Mouse (Mus musculus): ENCODE measurements around the gene Zfp174.
"Not testable (repeated sequence)": the region's sequence is repeated elsewhere in the genome, so short reads cannot be mapped to it uniquely, and the experiment has no call there.

The Zfp174 gene

DNA sequence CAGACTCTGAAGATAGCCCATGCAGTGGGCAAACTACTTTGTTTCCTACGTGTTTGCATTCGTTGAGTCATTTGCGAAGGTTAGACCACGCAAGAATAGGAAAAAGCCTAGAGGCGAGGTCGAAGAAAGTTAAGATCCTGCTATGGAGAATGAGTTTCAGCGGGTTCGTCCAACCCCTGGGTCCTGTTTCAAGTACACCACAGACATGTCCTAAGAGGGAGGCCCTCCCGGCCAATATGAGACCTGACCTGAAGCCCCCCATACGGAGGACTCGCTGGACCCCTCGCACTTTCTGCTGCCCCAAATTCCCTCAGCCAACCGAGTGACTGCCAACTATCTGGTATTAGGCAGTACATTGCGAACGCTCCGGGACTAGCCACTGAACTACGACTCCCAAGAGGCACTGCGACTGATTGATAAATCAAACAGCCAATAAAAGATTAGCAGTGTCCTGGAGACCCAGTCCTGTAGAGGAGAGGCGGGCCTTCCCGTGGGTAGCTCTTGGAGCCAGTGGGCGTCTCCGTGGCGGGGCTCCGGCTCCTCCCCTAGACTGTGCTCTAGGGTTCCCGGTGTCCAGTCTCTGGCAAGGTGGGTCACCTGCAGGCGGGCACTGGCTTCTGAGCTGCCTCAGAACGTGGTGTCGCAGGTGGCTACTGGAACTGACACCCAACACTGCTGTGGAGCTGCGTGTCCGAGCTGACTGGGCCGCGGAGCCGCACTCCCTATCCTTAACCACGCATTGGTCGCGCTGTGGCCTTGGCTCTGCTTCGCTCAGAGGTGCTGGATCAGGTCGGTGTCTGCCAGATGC lies at the start of gene Zfp174:
Gene Zfp174 (plus strand): TSS at position 558 of the 808 bp plus-strand sequence.
- in situ Hi-C loops (cut with MboI, MseI): loop anchor here (5.0 kb wide), 1 partner anchor 60 kb away; the partner anchor contains the start of genes 1700037C18Rik and Cluap1

DNA sequence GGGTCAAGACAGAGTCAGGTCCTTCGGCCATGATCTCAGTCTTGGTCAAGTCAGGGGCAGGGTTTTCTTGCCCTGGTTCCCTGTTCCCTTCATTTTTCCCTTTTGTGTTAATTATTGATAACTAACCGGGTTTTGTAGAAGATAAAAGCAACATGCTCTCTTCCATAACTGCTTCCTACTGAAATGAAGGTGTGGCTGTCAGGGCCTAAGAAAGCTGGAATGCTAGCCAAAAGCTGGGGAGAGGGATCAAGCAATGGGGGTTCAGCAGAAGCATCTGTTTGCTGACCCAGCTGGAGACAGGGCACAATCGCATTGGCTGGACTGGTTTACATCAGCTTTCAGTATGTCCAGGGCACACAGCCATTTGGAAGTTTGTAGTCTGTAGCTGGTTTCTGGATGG lies 38.9 kb upstream of the Zfp174 start:
- in situ Hi-C loops (cut with MboI, MseI): no loop called here

DNA sequence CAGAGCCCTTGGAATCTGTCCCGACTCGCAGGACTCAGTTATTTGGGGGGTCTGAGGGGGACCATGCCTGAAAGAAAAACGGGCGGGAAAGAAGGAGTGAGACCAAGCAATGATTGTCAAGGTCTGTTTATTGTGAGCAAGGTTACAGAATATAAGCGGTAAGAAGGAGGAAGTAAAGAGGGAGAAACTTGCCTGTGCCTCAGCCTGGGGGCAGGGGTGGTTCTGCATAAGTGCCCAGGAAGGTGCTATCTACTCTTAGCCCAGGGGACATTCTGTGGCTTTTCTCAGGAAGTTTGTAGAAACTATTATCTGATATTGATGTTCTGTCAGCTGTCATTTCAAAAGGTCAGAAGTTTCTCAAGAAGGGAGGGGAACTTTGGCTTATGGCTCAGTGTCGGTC lies 32.4 kb upstream of the Zfp174 start:
- in situ Hi-C loops (cut with MboI, MseI): not testable (repeated sequence)

DNA sequence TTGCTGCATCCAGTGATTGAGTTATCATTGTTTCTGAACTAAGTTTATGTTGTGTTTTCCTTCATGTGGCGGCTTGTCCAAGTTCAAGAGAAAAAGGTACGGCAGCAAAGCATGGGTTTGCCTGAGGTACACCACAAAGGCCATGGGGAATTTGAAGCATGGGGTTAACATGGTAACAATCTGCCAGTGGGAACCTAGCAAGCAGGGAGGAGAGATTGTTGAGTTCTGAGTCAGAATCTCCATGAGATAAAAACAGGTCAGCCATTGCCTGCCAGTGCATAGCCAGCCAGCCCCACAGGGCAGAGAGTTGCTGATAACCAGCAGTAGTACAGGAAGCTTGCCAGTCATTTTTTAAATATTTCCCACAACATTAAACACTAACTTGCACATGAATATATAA lies 26.9 kb upstream of the Zfp174 start:
- in situ Hi-C loops (cut with MboI, MseI): no loop called here

DNA sequence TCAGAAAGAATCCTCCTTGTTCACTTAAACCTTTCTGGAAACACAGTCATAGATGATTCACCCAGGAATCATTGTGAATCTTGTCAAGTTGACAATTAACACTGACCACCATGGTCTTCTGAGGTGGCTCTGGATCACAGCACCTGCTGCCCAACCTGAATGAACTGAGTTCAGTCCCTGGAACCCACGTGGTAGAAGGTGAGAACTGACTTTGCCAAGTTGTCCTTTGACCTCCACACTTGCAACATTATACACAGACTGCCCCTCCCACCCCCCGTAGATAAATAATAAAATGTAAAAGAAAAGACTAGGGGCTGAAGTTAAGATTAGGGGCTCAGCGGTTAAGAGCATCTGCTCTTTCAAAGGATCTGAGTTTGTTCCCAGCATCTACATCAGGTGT lies 19.0 kb upstream of the Zfp174 start:
- in situ Hi-C loops (cut with MboI, MseI): no loop called here

DNA sequence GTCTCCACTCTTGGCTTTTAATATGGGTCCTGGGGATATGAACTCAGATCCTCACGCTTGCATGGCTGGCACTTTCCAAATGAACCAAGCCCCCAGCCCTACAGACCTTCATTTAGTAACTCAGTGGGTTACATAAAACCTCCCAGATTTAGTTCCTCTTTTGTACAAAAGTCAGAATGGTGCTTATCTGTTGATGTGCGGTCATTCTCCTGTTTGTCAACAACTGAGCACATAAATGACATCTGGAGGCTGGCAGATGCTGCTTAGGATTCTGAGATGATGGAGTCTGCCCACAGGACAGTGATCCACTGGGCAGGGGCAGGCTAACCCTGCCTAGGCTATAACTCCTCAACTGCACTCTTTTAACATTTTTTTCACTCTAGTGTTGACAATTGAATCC lies 17.3 kb upstream of the Zfp174 start:
- in situ Hi-C loops (cut with MboI, MseI): no loop called here

DNA sequence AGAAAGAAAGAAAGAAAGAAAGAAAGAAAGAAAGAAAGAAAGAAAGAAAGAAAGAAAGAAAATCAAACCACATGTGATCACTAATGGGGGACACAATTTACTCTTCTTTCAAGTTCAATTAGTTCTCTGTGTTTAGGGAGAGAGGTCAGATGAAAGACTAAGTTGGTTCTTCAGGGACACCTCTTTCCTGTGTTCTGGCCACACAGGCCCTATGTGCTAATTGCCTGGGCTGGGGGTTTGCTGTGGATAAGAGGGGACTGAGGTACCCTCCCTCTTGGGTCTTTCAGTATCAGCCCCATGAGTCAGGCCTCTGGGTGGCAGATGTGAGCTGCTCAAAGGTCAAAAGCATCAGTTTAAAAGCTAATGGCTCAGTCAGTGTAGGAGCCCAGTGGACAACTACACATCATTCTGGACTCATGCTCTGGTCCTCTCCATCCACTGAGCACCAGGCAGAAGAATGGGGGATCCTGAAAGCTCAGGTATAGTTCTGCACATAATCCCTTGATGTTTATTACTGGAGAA lies 16.4 kb upstream of the Zfp174 start, which contains the start of gene Olfr15:
Gene Olfr15 (plus strand): TSS at position 291 of the 522 bp plus-strand sequence.
- in situ Hi-C loops (cut with MboI, MseI): no loop called here

DNA sequence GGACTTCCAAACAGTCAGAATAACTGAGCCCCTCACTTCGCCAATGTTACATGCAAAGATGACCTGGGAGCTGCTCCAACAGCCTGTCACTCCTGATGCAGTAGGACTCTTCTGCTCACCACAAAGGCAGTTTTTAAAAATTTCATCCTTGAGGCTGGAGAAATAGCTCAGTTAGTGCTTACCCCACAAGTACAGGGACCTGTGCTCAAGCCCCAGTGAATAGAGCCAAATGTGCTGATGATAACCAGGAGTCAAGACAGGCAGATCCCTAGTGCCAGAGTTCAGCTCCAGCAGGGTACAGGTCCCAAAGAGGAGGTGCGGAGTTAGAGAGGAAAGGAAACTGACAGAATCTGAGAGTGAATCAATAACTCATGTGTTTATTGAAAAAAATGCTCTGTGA lies 11.6 kb upstream of the Zfp174 start:
- in situ Hi-C loops (cut with MboI, MseI): no loop called here

DNA sequence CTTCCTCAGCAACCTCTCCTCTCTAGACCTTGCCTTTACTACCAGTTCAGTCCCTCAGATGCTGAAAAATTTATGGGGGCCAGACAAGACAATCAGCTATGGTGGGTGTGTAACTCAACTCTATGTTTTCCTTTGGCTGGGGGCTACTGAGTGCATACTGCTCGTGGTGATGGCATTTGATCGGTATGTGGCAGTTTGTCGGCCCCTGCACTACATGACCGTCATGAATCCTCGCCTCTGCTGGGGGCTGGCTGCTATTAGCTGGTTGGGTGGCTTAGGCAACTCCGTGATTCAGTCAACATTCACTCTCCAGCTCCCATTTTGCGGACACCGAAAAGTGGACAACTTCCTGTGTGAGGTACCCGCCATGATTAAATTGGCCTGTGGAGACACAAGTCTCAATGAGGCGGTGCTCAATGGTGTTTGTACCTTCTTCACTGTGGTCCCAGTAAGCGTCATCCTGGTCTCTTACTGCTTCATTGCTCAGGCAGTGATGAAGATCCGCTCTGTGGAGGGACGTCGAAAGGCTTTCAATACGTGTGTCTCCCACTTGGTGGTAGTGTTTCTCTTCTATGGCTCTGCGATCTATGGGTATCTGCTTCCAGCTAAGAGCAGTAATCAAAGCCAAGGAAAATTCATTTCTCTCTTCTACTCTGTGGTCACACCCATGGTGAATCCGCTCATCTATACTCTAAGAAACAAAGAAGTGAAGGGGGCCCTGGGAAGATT lies 7.7 kb upstream of the Zfp174 start:
- in situ Hi-C loops (cut with MboI, MseI): no loop called here

DNA sequence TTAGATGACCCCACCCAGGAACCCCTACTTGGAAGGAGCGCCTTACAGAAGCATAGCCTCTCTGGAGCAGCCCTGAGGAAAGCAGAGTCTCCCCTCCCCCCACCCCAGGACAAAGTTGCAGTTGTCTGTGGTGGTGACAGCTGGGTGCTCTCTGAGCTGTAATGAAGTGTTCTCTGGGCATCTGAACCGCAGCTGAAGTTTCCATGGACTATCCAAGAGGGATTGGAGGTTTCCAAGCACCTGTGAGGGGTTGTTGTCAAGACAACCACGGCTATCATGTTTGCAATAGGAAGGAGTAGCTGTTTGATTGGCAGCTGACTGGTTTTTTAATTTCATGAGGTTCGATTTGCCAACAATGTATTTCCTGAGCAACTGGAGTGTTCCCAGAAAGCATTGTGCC lies 4.1 kb upstream of the Zfp174 start:
- in situ Hi-C loops (cut with MboI, MseI): no loop called here

DNA sequence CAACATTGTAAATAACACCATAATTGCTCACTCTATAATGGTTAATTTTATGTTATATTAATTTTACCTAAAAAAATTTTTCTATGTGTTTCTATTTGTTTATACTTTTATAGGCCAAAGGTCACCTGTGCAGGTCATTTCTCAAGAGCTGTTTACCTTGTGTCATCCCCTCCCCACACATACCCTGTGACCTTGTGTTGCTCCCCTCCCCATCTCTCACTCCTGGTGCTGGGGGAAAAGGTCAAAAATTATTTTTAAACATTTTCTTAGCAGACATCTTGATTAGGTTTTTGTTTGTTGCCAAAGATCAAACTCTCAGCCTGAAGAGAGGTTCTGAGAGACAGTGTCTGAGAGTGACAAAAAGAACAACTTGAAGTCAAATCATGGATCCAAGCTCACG lies 3.3 kb upstream of the Zfp174 start:
- in situ Hi-C loops (cut with MboI, MseI): no loop called here

DNA sequence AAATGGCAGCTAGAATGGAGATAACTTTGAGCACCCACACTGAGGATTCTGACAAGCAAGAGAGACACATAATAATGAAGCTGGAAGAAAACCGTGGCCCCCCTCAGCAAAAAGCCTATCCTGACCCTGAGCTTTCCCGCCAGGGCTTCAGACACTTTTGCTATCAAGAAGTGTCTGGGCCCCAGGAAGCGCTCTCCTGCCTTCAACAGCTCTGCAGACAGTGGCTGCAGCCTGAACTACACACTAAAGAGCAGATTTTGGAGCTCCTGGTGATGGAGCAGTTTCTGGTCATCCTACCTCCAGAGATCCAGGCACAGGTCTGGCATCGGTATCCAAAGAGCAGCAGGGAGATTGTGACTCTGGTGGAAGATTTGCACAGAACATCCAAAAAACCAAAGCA lies 803 bp downstream of the Zfp174 start:
- in situ Hi-C loops (cut with MboI, MseI): loop anchor here (5.0 kb wide), 1 partner anchor 59 kb away; the partner anchor contains the start of genes 1700037C18Rik and Cluap1

DNA sequence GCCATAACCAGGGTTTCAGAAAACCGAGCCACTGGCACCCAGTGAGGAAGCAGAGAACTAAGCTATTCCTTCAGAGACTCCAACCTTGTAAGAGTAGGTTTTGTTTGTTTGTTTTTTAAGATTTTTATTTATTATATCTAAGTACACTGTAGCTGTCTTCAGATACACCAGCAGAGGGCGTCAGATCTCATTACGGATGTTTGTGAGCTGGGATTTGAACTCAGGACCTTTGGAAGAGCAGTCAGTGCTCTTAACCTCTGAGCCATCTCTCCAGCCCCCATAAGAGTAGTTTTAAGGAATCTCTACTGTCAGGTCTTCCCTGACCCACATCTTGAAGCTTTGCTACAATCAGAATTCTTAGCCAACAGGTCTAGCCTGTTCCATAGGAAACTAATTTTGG lies 1.3 kb downstream of the Zfp174 start:
- in situ Hi-C loops (cut with MboI, MseI): loop anchor here (5.0 kb wide), 1 partner anchor 59 kb away; the partner anchor contains the start of genes 1700037C18Rik and Cluap1

DNA sequence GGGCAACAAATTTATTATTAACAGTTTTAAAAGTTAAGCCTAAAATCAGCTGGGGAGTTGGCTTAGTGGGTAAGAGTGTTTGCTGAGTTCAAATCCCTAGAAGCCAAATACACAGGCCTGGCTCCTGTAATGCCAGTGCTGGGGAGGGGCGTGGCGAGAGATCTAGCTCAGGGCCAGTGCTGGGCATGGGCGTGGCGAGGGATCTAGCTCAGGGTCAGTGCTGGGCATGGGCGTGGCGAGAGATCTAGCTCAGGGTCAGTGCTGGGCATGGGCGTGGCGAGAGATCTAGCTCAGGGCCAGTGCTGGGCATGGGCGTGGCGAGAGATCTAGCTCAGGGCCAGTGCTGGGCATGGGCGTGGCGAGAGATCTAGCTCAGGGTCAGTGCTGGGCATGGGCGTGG lies 4.2 kb downstream of the Zfp174 start:
- in situ Hi-C loops (cut with MboI, MseI): not testable (repeated sequence)

DNA sequence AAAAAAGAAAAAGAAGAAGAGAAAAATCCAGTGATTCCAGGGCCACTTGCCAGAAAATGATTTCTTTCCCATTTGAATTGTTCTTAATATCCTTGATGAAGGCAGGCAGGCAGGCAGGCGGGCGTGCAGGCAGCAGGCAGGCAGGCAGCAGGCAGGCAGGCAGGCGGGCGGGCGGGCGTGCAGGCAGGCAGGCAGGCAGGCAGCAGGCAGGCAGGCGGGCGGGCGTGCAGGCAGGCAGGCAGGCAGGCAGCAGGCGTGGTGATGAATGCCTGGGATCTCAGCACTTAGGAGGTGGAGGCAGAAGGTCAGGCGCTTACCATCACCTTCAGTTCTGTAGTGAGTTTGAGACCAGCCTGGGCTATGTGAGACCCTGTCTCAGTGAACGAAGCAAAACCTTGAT lies 5.5 kb downstream of the Zfp174 start:
- in situ Hi-C loops (cut with MboI, MseI): no loop called here

DNA sequence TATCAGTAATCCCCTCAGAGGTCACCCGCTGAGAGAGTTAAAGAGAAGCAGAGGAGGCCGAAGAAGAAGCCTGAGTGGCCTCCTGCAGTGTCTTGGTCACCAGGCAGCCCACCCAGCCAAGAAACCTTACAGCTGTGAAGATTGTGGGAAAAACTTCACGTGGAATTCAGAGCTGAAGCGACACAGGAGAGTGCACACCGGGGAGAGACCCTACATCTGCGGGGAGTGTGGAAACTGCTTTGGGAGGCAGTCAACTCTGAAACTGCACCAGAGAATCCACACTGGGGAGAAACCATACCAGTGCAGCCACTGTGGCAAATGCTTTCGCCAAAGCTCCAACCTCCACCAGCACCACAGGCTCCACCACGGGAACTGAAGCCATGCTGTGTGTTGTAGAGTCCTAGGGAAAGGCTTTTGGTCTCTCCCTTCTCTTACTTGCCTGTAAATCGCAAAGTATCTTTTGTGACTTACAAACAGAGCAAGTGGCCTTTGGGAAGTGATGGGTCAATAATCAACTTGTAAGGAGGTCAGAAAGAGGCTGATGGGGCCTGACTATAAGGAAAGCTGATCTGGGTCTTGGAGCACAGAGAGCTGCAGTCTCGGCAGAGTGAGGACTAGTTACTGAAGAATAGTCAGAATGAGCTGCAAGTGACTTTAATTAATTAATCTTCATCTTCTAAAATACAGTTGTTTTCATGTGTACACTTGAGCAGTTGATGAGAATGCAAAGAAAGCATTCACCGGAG lies 7.5 kb downstream of the Zfp174 start:
- in situ Hi-C loops (cut with MboI, MseI): no loop called here

DNA sequence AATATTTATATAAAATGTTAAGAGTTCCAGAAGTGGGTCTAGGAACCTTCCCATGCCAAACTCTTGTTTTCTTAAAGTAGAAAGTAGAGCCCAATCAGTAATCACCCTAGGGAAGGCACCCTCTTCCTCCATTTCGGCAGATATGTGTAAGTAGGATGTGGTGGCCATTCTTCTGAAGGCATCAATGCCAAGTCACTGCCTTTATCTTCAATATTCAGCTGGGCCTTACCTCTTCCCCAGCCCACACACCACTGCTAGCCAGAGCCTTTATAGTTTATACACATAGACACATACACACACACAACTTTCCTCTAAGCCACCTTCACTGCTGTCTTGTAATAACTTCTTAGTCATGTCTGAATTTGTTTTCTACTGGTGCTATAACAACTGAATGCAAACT lies 8.7 kb downstream of the Zfp174 start:
- in situ Hi-C loops (cut with MboI, MseI): no loop called here

DNA sequence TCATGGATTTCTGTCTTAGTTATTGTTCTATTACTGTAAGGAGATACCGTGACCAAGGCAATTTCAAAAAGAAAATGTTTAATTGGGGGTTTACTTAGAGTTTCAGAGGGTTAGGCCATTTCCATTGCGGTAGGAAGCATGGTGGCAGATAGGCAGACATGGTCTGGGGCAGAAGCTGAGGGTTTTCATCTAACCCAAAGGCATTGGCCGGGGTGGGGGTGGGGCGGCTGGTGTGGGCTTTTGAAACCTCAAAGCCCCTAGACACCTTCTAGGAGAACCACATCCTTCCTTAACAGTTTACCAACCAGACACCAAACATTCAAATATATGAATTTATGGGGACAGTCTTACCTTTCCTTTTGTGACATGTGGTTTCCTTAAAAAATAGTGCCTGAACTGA lies 12.2 kb downstream of the Zfp174 start:
- in situ Hi-C loops (cut with MboI, MseI): no loop called here

DNA sequence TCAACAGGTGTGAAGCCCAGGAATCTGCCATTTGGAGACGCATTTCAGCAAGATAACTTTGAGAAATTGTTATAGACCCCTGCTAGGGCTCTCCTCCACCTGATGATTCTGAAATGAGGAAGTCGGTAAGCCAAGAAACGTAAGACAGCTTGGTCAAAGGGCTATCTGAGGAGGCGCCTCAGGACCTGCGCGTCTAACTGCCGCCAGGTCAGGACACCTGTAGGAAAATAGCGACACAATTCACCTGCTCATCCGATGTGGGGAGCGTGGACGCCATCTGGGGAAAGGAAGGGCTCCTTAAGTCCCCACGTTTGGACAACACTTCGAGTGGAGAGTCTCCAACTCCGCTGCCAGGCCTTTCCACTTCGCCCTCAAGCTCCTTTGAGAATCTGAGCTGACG lies 24.7 kb downstream of the Zfp174 start:
- in situ Hi-C loops (cut with MboI, MseI): no loop called here

DNA sequence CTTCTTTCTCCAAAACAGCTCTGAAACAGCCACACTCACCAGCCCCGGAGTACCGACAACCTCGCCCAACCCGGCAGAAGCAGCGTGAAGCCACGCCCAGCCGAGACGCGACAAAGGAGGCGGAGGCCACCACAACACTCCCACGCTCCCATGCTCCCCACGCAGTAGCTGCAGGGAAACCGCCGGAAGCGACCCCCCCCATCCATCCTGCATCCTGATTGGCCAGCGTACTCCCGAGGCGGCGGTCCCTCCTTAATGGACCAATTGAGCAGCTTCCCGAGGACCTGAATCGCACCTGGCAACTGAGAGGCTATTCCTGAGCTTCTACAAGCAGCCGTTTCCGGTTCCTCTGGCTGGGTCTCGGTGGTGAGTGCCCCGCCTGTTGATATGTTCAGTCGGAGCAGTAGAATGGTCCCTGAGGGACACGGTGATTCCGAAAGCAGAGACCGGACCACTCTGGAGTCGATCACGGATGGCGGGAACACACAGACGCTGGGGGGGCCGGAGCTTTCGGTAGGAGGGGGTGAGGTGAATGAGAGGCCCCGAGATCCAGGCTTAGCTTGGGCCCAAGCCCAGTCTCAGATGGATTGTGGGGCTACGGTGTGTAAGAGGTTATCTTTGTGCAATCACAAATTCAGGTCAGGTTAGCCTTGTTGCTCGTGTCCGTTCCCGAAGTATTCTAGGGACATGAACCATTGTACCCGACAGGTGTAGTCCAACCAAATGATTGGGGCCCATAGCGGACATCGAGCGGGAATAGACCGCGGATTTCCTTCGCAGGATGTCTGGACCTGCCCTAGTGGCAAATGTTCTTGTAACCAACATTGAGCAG lies 25.4 kb downstream of the Zfp174 start, which contains the start of gene Naa60:
Gene Naa60 (plus strand): TSS at position 160 of the 832 bp plus-strand sequence.
- in situ Hi-C loops (cut with MboI, MseI): no loop called here

DNA sequence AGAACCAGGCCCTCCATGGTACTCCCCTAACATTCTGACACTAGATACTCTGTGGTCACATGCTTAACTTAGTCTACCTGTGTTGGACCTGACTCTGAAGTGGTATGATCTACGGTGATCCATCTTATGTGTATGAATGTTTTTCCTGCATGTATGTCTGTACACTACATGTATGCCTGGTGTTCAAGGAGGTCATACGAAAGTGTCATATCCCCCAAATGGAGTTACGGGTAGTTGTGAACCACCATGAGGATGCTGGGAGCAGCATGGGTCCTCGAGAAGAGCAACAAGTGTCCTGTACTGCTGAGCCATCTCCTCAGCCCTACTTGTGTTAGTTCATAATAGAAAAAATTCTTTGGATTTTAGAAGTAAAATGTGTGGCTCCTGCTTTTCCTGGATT lies 29.3 kb downstream of the Zfp174 start:
- in situ Hi-C loops (cut with MboI, MseI): no loop called here
